Mouse (Mus musculus) hindbrain, embryonic 10.5 days (tissue): Measurements from ENCODE around the gene Nup214. TPM values are rescaled to one million over a fixed set of nuclear protein-coding genes. Genes with fewer than 3 reads are reported as not detected.

Experiments used
- DNase-seq: peaks from one replicate; pipeline ENCODE4 v3.0.0-alpha.2; 2017; ENCODE audit warnings: low spot score
- H3K27ac ChIP-seq: fragments of 300-500 bp; sonication (generic); 2 replicates; pipeline ENCODE4 v1.5.1; 2016; ENCODE audit warnings: mild to moderate bottlenecking, moderate library complexity
- H3K27me3 ChIP-seq: fragments of 300-500 bp; sonication (generic); 2 replicates; pipeline ENCODE4 v1.6.1; 2016; ENCODE audit warnings: mild to moderate bottlenecking; ENCODE audit not compliant: poor library complexity, insufficient read depth, severe bottlenecking
- H3K36me3 ChIP-seq: fragments of 300-500 bp; sonication (generic); 2 replicates; pipeline ENCODE4 v1.6.1; 2016; ENCODE audit warnings: mild to moderate bottlenecking, moderate library complexity
- H3K4me1 ChIP-seq: fragments of 300-500 bp; sonication (generic); replicated peaks from 2 replicates; pipeline ENCODE4 v1.6.1; 2016; ENCODE audit warnings: mild to moderate bottlenecking
- H3K4me3 ChIP-seq: fragments of 300-500 bp; sonication (generic); 2 replicates; pipeline ENCODE4 v1.5.1; 2016; ENCODE audit warnings: mild to moderate bottlenecking, moderate library complexity
- H3K9me3 ChIP-seq: fragments of 300-500 bp; sonication (generic); 2 replicates; pipeline ENCODE4 v1.6.1; 2016; ENCODE audit warnings: mild to moderate bottlenecking, moderate library complexity
- WGBS: fragments of 180-500 bp; shearing (Covaris S2); methylation state at CpG from one replicate; pipeline ENCODE4 v1.1.7; 2016; 5-methylcytosine and 5-hydroxymethylcytosine counted together
- polyA plus RNA-seq: library from polyadenylated mRNA; unstranded; fragments of >200 nt; fragmentation: Nextera tagmentation; extraction: Ambion mirVana; gene quantifications from 2 replicates; pipeline ENCODE4 v1.2.1, GENCODE M21; 2016

Nup214 gene
- 99.3 and 109 TPM in 2 replicates for polyA plus RNA-seq

GRCm38 (mm10) chr2:31974141-31974808, at the start of gene Nup214:
Gene Nup214, plus strand, starts transcription at chr2:31974436.
- no peaks in the 10 kb centered on the region for H3K9me3 ChIP-seq
- H3K27ac ChIP-seq, result peak within 1 kb of the TSS; percentile 93
- peaks cover 17% of the 10 kb centered on the region for H3K4me1 ChIP-seq
- H3K36me3 ChIP-seq, result peaks cover 65% of the 10 kb centered on the region
- DNase-seq, result peak; percentile 100
- H3K27me3 ChIP-seq, result no peaks in the 10 kb centered on the region
- H3K4me3 ChIP-seq, result peak within 1 kb of the TSS; percentile 98
- WGBS, result under 1% methylated on average over 60 of the region's 60 CpGs

GRCm38 (mm10) chr2:31924811-31925210, 49.4 kb upstream of the Nup214 start:
- WGBS, result 28% methylated on average over 9 of the region's 9 CpGs
- Histone ChIP-seq H3K4me1 (peaks cover 6% of the 10 kb centered on the region), H3K27me3 (peaks cover 11% of the 10 kb centered on the region; the same call in 1 of the 2 replicates), H3K36me3 (no peaks in the 10 kb centered on the region), H3K9me3 (no peaks in the 10 kb centered on the region), H3K4me3 (no peak overlapping the region), H3K27ac (no peak overlapping the region)
- DNase-seq, result no peak

- Histone ChIP-seq H3K4me1 (peaks cover 5% of the 10 kb centered on the region; the same call in 1 of the 2 replicates), H3K36me3 (no peaks in the 10 kb centered on the region), H3K27ac (no peak overlapping the region), H3K9me3 (no peaks in the 10 kb centered on the region), H3K27me3 (peaks cover 8% of the 10 kb centered on the region; the same call in 1 of the 2 replicates), H3K4me3 (no peak overlapping the region)
- no peak for DNase-seq
- 76% methylated on average over 4 of the region's 4 CpGs for WGBS
Measured at GRCm38 (mm10) chr2:31925936-31926335, 48.3 kb upstream of the Nup214 start.

GRCm38 (mm10) chr2:31929664-31930063, 44.6 kb upstream of the Nup214 start:
- Histone ChIP-seq H3K4me1 (peaks cover 16% of the 10 kb centered on the region), H3K27ac (no peak overlapping the region), H3K4me3 (no peak overlapping the region), H3K27me3 (no peaks in the 10 kb centered on the region), H3K36me3 (no peaks in the 10 kb centered on the region), H3K9me3 (no peaks in the 10 kb centered on the region)
- DNase-seq, result no peak
- 89% methylated on average over 3 of the region's 3 CpGs for WGBS

- Histone ChIP-seq H3K9me3 (no peaks in the 10 kb centered on the region), H3K27ac (no peak overlapping the region), H3K36me3 (no peaks in the 10 kb centered on the region), H3K4me1 (peaks cover 26% of the 10 kb centered on the region), H3K27me3 (0 out of 2 replicates have a peak, but pooled peaks cover 3% of the 10 kb centered on the region), H3K4me3 (no peak overlapping the region)
- WGBS, result 41% methylated on average over 4 of the region's 4 CpGs
- no peak for DNase-seq
Measured at GRCm38 (mm10) chr2:31934551-31934950, 39.7 kb upstream of the Nup214 start.

- DNase-seq, result no peak
- WGBS, result 56% methylated on average over 4 of the region's 4 CpGs
- 0 out of 2 replicates have a peak, but pooled peaks cover 3% of the 10 kb centered on the region for H3K27me3 ChIP-seq
- H3K4me1 ChIP-seq, result peaks cover 26% of the 10 kb centered on the region
- H3K9me3 ChIP-seq, result no peaks in the 10 kb centered on the region
- no peak overlapping the region for H3K4me3 ChIP-seq
- H3K36me3 ChIP-seq, result no peaks in the 10 kb centered on the region
- H3K27ac ChIP-seq, result no peak overlapping the region
Measured at GRCm38 (mm10) chr2:31935054-31935453, 39.2 kb upstream of the Nup214 start.

GRCm38 (mm10) chr2:31938298-31938697, 35.9 kb upstream of the Nup214 start:
- 90% methylated on average over 1 of the region's 1 CpGs for WGBS
- H3K36me3 ChIP-seq, result no peaks in the 10 kb centered on the region
- H3K27me3 ChIP-seq, result 0 out of 2 replicates have a peak, but pooled peaks cover 3% of the 10 kb centered on the region
- no peaks in the 10 kb centered on the region for H3K9me3 ChIP-seq
- H3K27ac ChIP-seq, result no peak overlapping the region
- peaks cover 16% of the 10 kb centered on the region for H3K4me1 ChIP-seq
- DNase-seq, result no peak
- H3K4me3 ChIP-seq, result no peak overlapping the region

- H3K27ac ChIP-seq, result no peak overlapping the region
- DNase-seq, result no peak
- no peak overlapping the region for H3K4me3 ChIP-seq
- 0 out of 2 replicates have a peak, but pooled peaks cover 4% of the 10 kb centered on the region for H3K4me1 ChIP-seq
- H3K9me3 ChIP-seq, result no peaks in the 10 kb centered on the region
- 79% methylated on average over 4 of the region's 4 CpGs for WGBS
- H3K27me3 ChIP-seq, result no peaks in the 10 kb centered on the region
- H3K36me3 ChIP-seq, result no peaks in the 10 kb centered on the region
Measured at GRCm38 (mm10) chr2:31943011-31943410, 31.2 kb upstream of the Nup214 start.

- no peak for DNase-seq
- WGBS, result 68% methylated on average over 2 of the region's 2 CpGs
- peaks cover 12% of the 10 kb centered on the region; the same call in 1 of the 2 replicates for H3K27me3 ChIP-seq
Measured at GRCm38 (mm10) chr2:31945580-31945979, 28.7 kb upstream of the Nup214 start.

GRCm38 (mm10) chr2:31948392-31948791, 25.8 kb upstream of the Nup214 start:
- Histone ChIP-seq H3K9me3 (no peaks in the 10 kb centered on the region), H3K4me3 (no peak overlapping the region), H3K4me1 (peaks cover 37% of the 10 kb centered on the region), H3K27ac (no peak overlapping the region), H3K27me3 (peaks cover 18% of the 10 kb centered on the region), H3K36me3 (peaks cover 13% of the 10 kb centered on the region; the same call in 1 of the 2 replicates)
- no peak for DNase-seq
- WGBS, result 76% methylated on average over 6 of the region's 6 CpGs

More at GRCm38 (mm10) chr2:31945580-31945979, 28.7 kb upstream of the Nup214 start:
- Histone ChIP-seq H3K9me3 (no peaks in the 10 kb centered on the region), H3K27ac (no peak overlapping the region), H3K4me3 (no peak overlapping the region), H3K36me3 (no peaks in the 10 kb centered on the region), H3K4me1 (peaks cover 12% of the 10 kb centered on the region)

- DNase-seq, result no peak
- Histone ChIP-seq H3K9me3 (no peaks in the 10 kb centered on the region), H3K4me1 (peaks cover 41% of the 10 kb centered on the region), H3K27ac (no peak overlapping the region), H3K27me3 (peaks cover 18% of the 10 kb centered on the region), H3K36me3 (peaks cover 17% of the 10 kb centered on the region), H3K4me3 (no peak overlapping the region)
- WGBS, result 70% methylated on average over 6 of the region's 6 CpGs
Measured at GRCm38 (mm10) chr2:31948801-31949200, 25.4 kb upstream of the Nup214 start.

GRCm38 (mm10) chr2:31950058-31950871, 24.0 kb upstream of the Nup214 start, which contains the start of gene Aif1l:
Gene Aif1l, plus strand, starts transcription at chr2:31950139.
- H3K9me3 ChIP-seq, result no peaks in the 10 kb centered on the region
- peaks cover 29% of the 10 kb centered on the region for H3K36me3 ChIP-seq
- H3K4me3 ChIP-seq, result peak within 1 kb of the TSS; percentile 91
- H3K27ac ChIP-seq, result peak within 1 kb of the TSS; percentile 91
- DNase-seq, result peak; percentile 86
- peaks cover 53% of the 10 kb centered on the region for H3K4me1 ChIP-seq
- peaks cover 18% of the 10 kb centered on the region for H3K27me3 ChIP-seq
- under 1% methylated on average over 66 of the region's 66 CpGs for WGBS

GRCm38 (mm10) chr2:31950966-31951365, 23.3 kb upstream of the Nup214 start:
- WGBS, result 29% methylated on average over 9 of the region's 9 CpGs
- H3K36me3 ChIP-seq, result peaks cover 29% of the 10 kb centered on the region
- H3K27me3 ChIP-seq, result peaks cover 18% of the 10 kb centered on the region
- no peak for DNase-seq
- H3K4me3 ChIP-seq, result peak overlapping the region; percentile 91
- H3K9me3 ChIP-seq, result no peaks in the 10 kb centered on the region
- peak overlapping the region; percentile 91 for H3K27ac ChIP-seq
- peaks cover 52% of the 10 kb centered on the region for H3K4me1 ChIP-seq
